Mouse (Mus musculus) bone marrow, adult 2 months (tissue): ENCODE data around the gene Cd79a.

Source experiments
- CTCF ChIP-seq: fragments of 200-500 bp; IDR thresholded peaks from 2 replicates; pipeline ENCODE4 v1.5.1; 2011; ENCODE audit warnings: low read length, control low read depth; ENCODE audit not compliant: control insufficient read depth, insufficient read depth
- POLR2A ChIP-seq: fragments of 200-500 bp; IDR thresholded peaks from 2 replicates; pipeline ENCODE4 v1.6.1; 2011; ENCODE audit warnings: low read depth, mild to moderate bottlenecking, control low read depth, low read length, borderline replicate concordance; ENCODE audit not compliant: control insufficient read depth

GRCm38 (mm10) chr7:24856460-24857120 lies 40.6 kb upstream of the Cd79a start:
- TF ChIP-seq CTCF, result no peak
- no peak for TF ChIP-seq POLR2A
